Mouse (Mus musculus) CH12.LX (cell line): ENCODE measurements around the gene Timm10. TPM values are rescaled to one million over a fixed set of nuclear protein-coding genes. Genes with fewer than 3 reads are reported as not detected.

Experiments
- DNase-seq: peaks from one replicate; pipeline ENCODE4 v3.0.0-alpha.2; 2013; ENCODE audit errors: extremely low read depth
- H3K27ac ChIP-seq: 2 replicates; pipeline ENCODE4 v1.5.1; 2012; ENCODE audit warnings: low read depth, mild to moderate bottlenecking, control low read depth, moderate library complexity; ENCODE audit not compliant: insufficient read depth
- H3K27me3 ChIP-seq: replicated peaks from 2 replicates; pipeline ENCODE3; 2012; ENCODE audit warnings: inconsistent platforms
- H3K36me3 ChIP-seq, 2 experiments: replicated peaks in 1 of 2; 2 replicates each; pipeline versions ENCODE3 to v1.6.1; 2012; ENCODE audit warnings: inconsistent platforms in 1 of 2, low read length in 1 of 2, mild to moderate bottlenecking in 1 of 2, mixed read lengths in 1 of 2, moderate library complexity in 1 of 2; ENCODE audit not compliant: control insufficient read depth in 1 of 2, insufficient read depth in 1 of 2
- H3K4me1 ChIP-seq, 2 experiments: 2 replicates each; pipeline ENCODE4 v1.6.1; 2012; ENCODE audit warnings: inconsistent platforms in 1 of 2, moderate library complexity in 1 of 2; ENCODE audit not compliant: insufficient read depth in 2 of 2, control insufficient read depth in 1 of 2
- H3K4me2 ChIP-seq: 2 replicates; pipeline ENCODE4 v1.6.1; 2012; ENCODE audit warnings: low read depth, mild to moderate bottlenecking, control low read depth; ENCODE audit not compliant: poor library complexity, insufficient read depth, severe bottlenecking
- H3K4me3 ChIP-seq, 3 experiments: fragments of 150-350 bp in 1 of 3; sonication (generic) in 1 of 3; replicated peaks in 1 of 3; 2 replicates each; pipeline versions ENCODE3 to v1.5.1; 2011 to 2012; ENCODE audit warnings: low read depth in 2 of 3, low read length in 2 of 3, mild to moderate bottlenecking in 2 of 3, moderate library complexity in 2 of 3, control low read depth in 1 of 3, improper control_type of control experiment in 1 of 3, inconsistent platforms in 1 of 3, mixed read lengths in 1 of 3; ENCODE audit not compliant: poor library complexity in 1 of 3
- H3K79me2 ChIP-seq: replicated peaks from 2 replicates; pipeline ENCODE4 v1.6.1; 2012; ENCODE audit warnings: mild to moderate bottlenecking, moderate library complexity; ENCODE audit not compliant: control insufficient read depth, poor library complexity, insufficient read depth, severe bottlenecking; ENCODE audit errors: extremely low read depth
- H3K9ac ChIP-seq: 2 replicates; pipeline ENCODE4 v1.6.1; 2012; ENCODE audit warnings: low read depth, mild to moderate bottlenecking, control low read depth, moderate library complexity; ENCODE audit not compliant: insufficient read depth
- H3K9me3 ChIP-seq: replicated peaks from 2 replicates; pipeline ENCODE3; 2012; ENCODE audit warnings: low read length, inconsistent platforms, mixed read lengths
- CTCF ChIP-seq, 2 experiments: IDR thresholded peaks in 1 of 2; conservative IDR thresholded peaks in 1 of 2; 2 replicates each; pipeline ENCODE4 v1.5.1; 2011 to 2012; ENCODE audit warnings: low read depth in 2 of 2, low read length in 2 of 2, improper control_type of control experiment in 1 of 2, inconsistent platforms in 1 of 2, mild to moderate bottlenecking in 1 of 2, moderate library complexity in 1 of 2
- E2F4 ChIP-seq: IDR thresholded peaks from 2 replicates; pipeline ENCODE4 v1.6.1; 2011; ENCODE audit warnings: low read depth, low read length, improper control_type of control experiment; ENCODE audit not compliant: insufficient replicate concordance
- GABPA ChIP-seq: IDR thresholded peaks from 2 replicates; pipeline ENCODE4 v1.6.1; 2012; ENCODE audit warnings: low read depth, low read length, improper control_type of control experiment, inconsistent platforms; ENCODE audit not compliant: insufficient replicate concordance
- HCFC1 ChIP-seq: IDR thresholded peaks from 2 replicates; pipeline ENCODE4 v1.6.1; 2012; ENCODE audit warnings: low read depth, mild to moderate bottlenecking, inconsistent platforms, low read length, improper control_type of control experiment
- KAT2A ChIP-seq: IDR thresholded peaks from 2 replicates; pipeline ENCODE4 v1.6.1; 2012; ENCODE audit warnings: low read length, improper control_type of control experiment, inconsistent platforms; ENCODE audit not compliant: insufficient replicate concordance
- MAFK ChIP-seq: IDR thresholded peaks from 2 replicates; pipeline ENCODE4 v1.6.1; 2011; ENCODE audit warnings: low read length, improper control_type of control experiment; ENCODE audit not compliant: insufficient replicate concordance
- MXI1 ChIP-seq: IDR thresholded peaks from 2 replicates; pipeline ENCODE4 v1.6.1; 2011; ENCODE audit warnings: mild to moderate bottlenecking, low read depth, low read length, improper control_type of control experiment
- POLR2AphosphoS2 ChIP-seq: IDR thresholded peaks from 2 replicates; pipeline ENCODE4 v1.6.1; 2011; ENCODE audit warnings: low read depth, low read length, improper control_type of control experiment
- RAD21 ChIP-seq: IDR thresholded peaks from 2 replicates; pipeline ENCODE4 v1.6.1; 2011; ENCODE audit warnings: low read depth, mild to moderate bottlenecking, low read length, improper control_type of control experiment, moderate library complexity
- SMC3 ChIP-seq: IDR thresholded peaks from 2 replicates; pipeline ENCODE4 v1.6.1; 2011; ENCODE audit warnings: low read depth, low read length, improper control_type of control experiment
- TCF12 ChIP-seq: IDR thresholded peaks from 2 replicates; pipeline ENCODE4 v1.6.1; 2014; ENCODE audit warnings: low read depth, mild to moderate bottlenecking, inconsistent platforms, low read length, improper control_type of control experiment
- UBTF ChIP-seq: IDR thresholded peaks from 2 replicates; pipeline ENCODE4 v1.6.1; 2012; ENCODE audit warnings: low read depth, mild to moderate bottlenecking, inconsistent platforms, low read length, improper control_type of control experiment, moderate library complexity
- USF1 ChIP-seq: IDR thresholded peaks from 2 replicates; pipeline ENCODE4 v1.6.1; 2014; ENCODE audit warnings: low read depth, mild to moderate bottlenecking, inconsistent platforms, low read length, improper control_type of control experiment
- USF2 ChIP-seq: conservative IDR thresholded peaks from 2 replicates; pipeline ENCODE4 v1.6.1; 2011; ENCODE audit warnings: low read depth, low read length, improper control_type of control experiment
- ZKSCAN1 ChIP-seq: IDR thresholded peaks from 2 replicates; pipeline ENCODE4 v1.6.1; 2012; ENCODE audit warnings: low read depth, inconsistent platforms, low read length, improper control_type of control experiment, borderline replicate concordance
- dilution Hi-C: fragments of 300-500 bp; cut with MboI; formaldehyde crosslinking; loops from 2 replicates; pipeline ENCODE4 v1.14.3; 2020; ENCODE audit warnings: low sequenced_read_pairs; ENCODE audit not compliant: extremely low pct_unique_long_range_greater_than_20kb, extremely low pct_ligation_motif_present
- in situ Hi-C: fragments of 300-500 bp; cut with MboI; formaldehyde crosslinking; loops from 3 replicates; pipeline ENCODE4 v1.14.3; 2019; ENCODE audit warnings: low sequenced_read_pairs, low pct_ligation_motif_present, low pct_unique_long_range_greater_than_20kb, mixed read lengths
- polyA plus RNA-seq: library from polyadenylated mRNA; unstranded; fragments of >175 nt; gene quantifications from 2 replicates; pipeline ENCODE4 v1.2.1, GENCODE M21; 2012; ENCODE audit warnings: low read depth; ENCODE audit not compliant: insufficient read length
- total RNA-seq, 2 experiments: library from RNA; depleted of rRNA; stranded (reverse); fragments of 300-350 nt in 1 of 2; fragments of >200 nt in 1 of 2; gene quantifications; 2 replicates each; pipeline ENCODE4 v1.2.3; 2012 to 2014

Timm10 gene
- total and polyA plus RNA-seq, 3 experiments, result 77.7 to 115 (median 81.2) TPM

DNA sequence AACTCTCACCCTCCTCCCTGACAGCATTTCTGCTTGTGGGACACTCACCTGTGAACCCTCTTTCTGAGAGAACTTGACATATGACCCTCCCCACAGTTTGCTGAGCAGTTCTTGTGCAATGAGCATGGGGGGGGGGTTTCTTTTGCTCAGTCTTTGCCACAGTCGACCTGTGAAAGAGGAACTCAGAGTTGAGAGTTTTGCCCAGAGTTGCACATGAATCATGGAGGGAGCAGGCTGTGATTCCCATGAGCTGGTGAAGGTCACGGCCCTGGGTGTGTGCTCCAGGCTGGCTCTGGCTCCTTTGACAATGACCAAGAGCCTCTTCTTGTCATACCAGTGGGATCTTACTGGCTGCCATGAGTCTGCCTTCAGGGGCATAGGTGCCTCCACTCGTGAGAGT lies 35.4 kb downstream of the Timm10 start:
- Histone ChIP-seq H3K9me3 (no peaks in the 10 kb centered on the region), H3K4me2 (no peak overlapping the region), H3K4me1 (peaks cover 2 to 22% of the 10 kb centered on the region in 2 experiments; a peak in 3 of 4 replicates), H3K4me3 (no peak overlapping the region), H3K36me3 (no peaks in the 10 kb centered on the region), H3K9ac (no peak overlapping the region), H3K27ac (no peak overlapping the region), H3K27me3 (peaks cover 21% of the 10 kb centered on the region), H3K79me2 (no peaks in the 10 kb centered on the region)
- in situ Hi-C loops (loop anchor here (5.0 kb wide), 1 partner anchor 35 kb away; the partner anchor contains the start of gene Timm10), dilution Hi-C loops (no loop called here)
- no peak for DNase-seq
- TF ChIP-seq GABPA, result no peak
- no peak for TF ChIP-seq MAFK
- no peak for TF ChIP-seq E2F4
- no peak for TF ChIP-seq USF1
- no peak for TF ChIP-seq ZKSCAN1
- TF ChIP-seq UBTF, result no peak
- no peak for TF ChIP-seq KAT2A
- no peak for TF ChIP-seq HCFC1
- TF ChIP-seq USF2, result no peak
- TF ChIP-seq MXI1, result no peak
- no peak for TF ChIP-seq POLR2AphosphoS2

DNA sequence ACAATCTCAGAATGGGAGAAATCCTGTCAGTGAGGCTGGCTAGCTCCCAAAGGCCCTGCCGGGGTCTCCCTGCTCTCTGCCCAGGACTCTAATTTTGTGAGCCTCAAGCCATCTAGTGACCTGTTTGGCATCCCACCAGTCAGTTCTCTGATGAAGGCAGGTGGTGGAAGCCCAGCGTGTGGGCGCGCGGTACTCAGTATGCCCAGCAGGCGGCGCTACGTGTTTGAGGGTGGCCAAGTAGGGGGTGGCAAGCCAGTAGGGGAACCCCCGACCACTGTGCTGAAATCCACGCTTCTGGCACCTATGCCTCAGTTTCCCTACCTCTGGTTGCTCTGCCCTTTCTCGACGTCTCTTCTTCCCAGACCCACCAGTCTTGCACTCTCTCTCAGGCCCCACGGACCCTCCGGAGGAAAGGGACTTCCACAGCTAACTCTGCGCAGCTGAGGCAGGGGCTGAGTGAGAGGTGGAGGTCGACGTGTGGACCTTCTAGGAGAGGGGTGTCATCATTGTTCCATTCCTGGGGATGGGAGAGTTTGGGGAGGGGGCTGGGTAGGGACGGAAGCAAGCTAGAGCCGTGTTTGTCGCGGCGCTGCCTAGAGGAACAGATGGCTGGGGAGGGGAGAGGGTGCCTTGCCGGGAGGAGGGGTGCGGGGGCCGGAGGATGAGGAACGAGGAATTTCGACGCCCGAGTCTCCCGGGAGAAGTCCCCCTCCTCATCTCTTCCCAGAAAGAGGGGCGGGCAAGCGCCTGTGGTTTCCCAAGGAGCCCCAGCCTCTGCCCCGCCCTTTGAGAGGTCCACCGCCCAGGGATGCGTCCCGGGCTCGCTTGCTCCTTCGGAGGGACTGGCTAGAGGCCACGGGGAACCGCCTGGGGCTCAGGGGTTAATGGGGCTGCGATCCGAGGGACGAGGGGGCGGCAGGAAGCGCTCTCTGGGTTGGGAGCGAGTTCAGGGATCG lies 39.1 kb downstream of the Timm10 start:
- dilution Hi-C loops, result no loop called here

More for the DNA sequence above, 39.1 kb downstream of the Timm10 start:
- H3K4me3 ChIP-seq, result peak overlapping the region in 1 of 3 experiments; percentile 16
- H3K27ac ChIP-seq, result no peak overlapping the region
- no peaks in the 10 kb centered on the region for H3K9me3 ChIP-seq
- H3K4me2 ChIP-seq, result 0 out of 2 replicates have a peak overlapping the region, but pooled peaks have one; percentile 16
- no peaks in the 10 kb centered on the region for H3K79me2 ChIP-seq
- H3K9ac ChIP-seq, result no peak overlapping the region
- in situ Hi-C loops, result no loop called here
- peaks cover 17% of the 10 kb centered on the region for H3K27me3 ChIP-seq
- TF ChIP-seq TCF12 (0 out of 2 replicates have a peak, but pooled peaks have one; percentile 12), CTCF (conservative IDR thresholded peaks at IDR 0.05 in 1 of 2, IDR thresholded peaks at IDR 0.05 in 1 of 2; ENCODE audit: low read depth in 2 of 2, low read length in 2 of 2) (peak; percentile 65 to 73), RAD21 (peak; percentile 51), USF1 (no peak), SMC3 (peak; percentile 55)
- H3K36me3 ChIP-seq, result no peaks in the 10 kb centered on the region
- no peak for DNase-seq
- peaks cover 2 to 46% of the 10 kb centered on the region in 2 experiments; a peak in 3 of 4 replicates for H3K4me1 ChIP-seq
